In the genomic region with DNA sequence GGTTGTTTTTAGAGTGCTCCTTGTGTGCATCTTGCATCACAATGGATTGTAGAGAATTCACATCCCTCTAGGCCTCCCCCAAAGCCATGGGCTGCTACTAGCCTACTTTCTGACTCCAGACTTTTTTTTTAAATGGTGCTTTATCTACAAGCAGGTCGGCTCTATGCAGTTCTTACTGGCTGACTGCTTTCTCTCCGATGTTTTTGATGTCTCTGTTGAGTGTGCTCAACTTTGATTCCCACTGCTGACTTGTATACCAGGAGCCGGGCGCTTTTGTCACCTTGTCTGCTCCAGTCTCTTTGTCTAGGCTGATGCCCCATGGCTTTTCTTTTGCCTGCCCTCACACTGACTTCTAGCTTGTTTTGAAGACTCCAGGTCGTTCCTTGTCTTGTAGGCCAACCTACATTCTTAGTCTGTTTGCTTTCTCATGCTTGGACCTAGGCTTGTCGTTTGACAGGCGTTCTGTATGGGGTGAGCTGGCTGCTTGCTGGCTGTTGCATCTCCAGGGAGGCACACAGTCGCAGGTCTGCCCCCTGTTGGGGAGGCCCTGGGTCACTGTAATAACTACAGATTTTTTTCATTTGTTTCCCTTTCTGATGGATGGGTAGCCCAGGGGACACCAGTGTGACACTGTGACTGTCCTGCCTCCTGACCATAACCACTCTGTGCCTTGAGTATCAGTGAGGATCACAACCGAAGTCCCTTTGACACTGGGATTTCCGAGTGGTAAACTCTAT, we compare ENCODE assay signal across 17 mouse cellular contexts. TPM values are rescaled to one million over a fixed set of nuclear protein-coding genes. Genes with fewer than 3 reads are reported as not detected.
DNase-seq lines count a peak whose midpoint lies in the region; ATAC-seq and TF ChIP-seq lines count a peak whose summit lies in the region.
"Had no signal": no experiment of that assay in that cellular context is flagged by ENCODE, and none has a peak within 500 bp of the region (broad histone marks: within the 10 kb centered on the region; RNA-seq: fewer than 3 reads in every experiment).

No protein-coding gene starts in this region.

- WGBS in cerebellum, adult 2 months, result 72% methylated on average over 10 of the region's 10 CpGs
- 51% methylated on average over 10 of the region's 10 CpGs for WGBS in forebrain, postnatal 0 days

- peaks cover 23% of the 10 kb centered on the region for H3K4me1 ChIP-seq in cerebellum, adult 2 months (ENCODE audit: control insufficient read depth, insufficient read depth, low read length)
- H3K4me1 ChIP-seq in forebrain, postnatal 0 days (ENCODE audit: insufficient read depth), result peaks cover 10% of the 10 kb centered on the region; the same call in 1 of the 2 replicates
- H3K4me1 ChIP-seq: liver, embryonic 15.5 days had no signal

- no peaks in the 10 kb centered on the region; the same call in 1 of the 2 replicates for H3K36me3 ChIP-seq in forebrain, postnatal 0 days (ENCODE audit: insufficient read depth)
- H3K36me3 ChIP-seq: heart, embryonic 13.5 days; liver, embryonic 15.5 days had no signal

- no peak for ATAC-seq in frontal cortex, adult (ENCODE audit: low TSS enrichment)
- no peak for ATAC-seq in forebrain, postnatal 0 days
- ATAC-seq: intestine, embryonic 16.5 days had no signal

- H3K27ac ChIP-seq in cerebellum, adult 2 months (ENCODE audit: insufficient read depth, low read length), result no peak overlapping the region
- no peak overlapping the region for H3K27ac ChIP-seq in forebrain, postnatal 0 days (ENCODE audit: low read depth, low read length)
- H3K27ac ChIP-seq: heart, embryonic 13.5 days; liver, embryonic 15.5 days had no signal

- H3K27me3 ChIP-seq in cerebellum, adult 2 months (ENCODE audit: control insufficient read depth, insufficient read depth, low read length), result no peaks in the 10 kb centered on the region
- no peaks in the 10 kb centered on the region for H3K27me3 ChIP-seq in forebrain, postnatal 0 days (ENCODE audit: insufficient read depth, low read length)
- H3K27me3 ChIP-seq: heart, embryonic 13.5 days; liver, embryonic 15.5 days had no signal

- H3K4me2 ChIP-seq in forebrain, postnatal 0 days (ENCODE audit: low read depth), result no peak overlapping the region
- H3K4me2 ChIP-seq: heart, embryonic 13.5 days; liver, embryonic 15.5 days had no signal

- H3K9me3 ChIP-seq in forebrain, postnatal 0 days (ENCODE audit: low read length), result no peaks in the 10 kb centered on the region
- H3K9me3 ChIP-seq: heart, embryonic 13.5 days; liver, embryonic 15.5 days had no signal

- TF ChIP-seq POLR2A in cerebellum, adult 2 months (IDR thresholded peaks at IDR 0.05; ENCODE audit: borderline replicate concordance, insufficient read depth, low read length), result no peak

- H3K4me3 ChIP-seq in cerebellum, adult 2 months (replicated peaks; ENCODE audit: insufficient read depth, low read depth, low read length), result no peak overlapping the region
- H3K4me3 ChIP-seq in forebrain, postnatal 0 days (ENCODE audit: low read depth, low read length), result no peak overlapping the region
- H3K4me3 ChIP-seq: heart, embryonic 13.5 days; liver, embryonic 15.5 days; megakaryocyte, embryonic 14.5 days had no signal

- DNase-seq in cerebellum, adult 2 months, result peak; percentile 22 to 31
- no peak for DNase-seq in cerebellum, postnatal 4 days (ENCODE audit: low spot score in 2 of 2)
- DNase-seq in kidney, postnatal 4 days, result peak; percentile 26 to 37
- no peak for DNase-seq in kidney, adult 11 months
- DNase-seq in thymus, postnatal 4 days, result peak; percentile 25
- DNase-seq in thymus, postnatal 0 days (ENCODE audit: low spot score), result no peak
- no peak for DNase-seq in forebrain, postnatal 0 days
- DNase-seq: spleen, adult 18-20 months had no signal

- TF ChIP-seq CTCF in cerebellum, adult 2 months (IDR thresholded peaks at IDR 0.05; ENCODE audit: borderline replicate concordance, insufficient read depth, low read depth, low read length), result no peak
- no peak; the same call in 1 of the 2 replicates for TF ChIP-seq CTCF in forebrain, postnatal 0 days (IDR thresholded peaks at IDR 0.05; ENCODE audit: low read depth)

- no peak overlapping the region for H3K9ac ChIP-seq in forebrain, postnatal 0 days
- H3K9ac ChIP-seq: heart, embryonic 13.5 days; liver, embryonic 15.5 days had no signal

RNA-seq across cellular contexts. Expression of a gene that starts 45.0 kb away (rescaled TPM):
- polyA plus RNA-seq in cerebellum, adult 2 months (2012; rRNA removed), result 0.41 and 0.86 TPM in 2 replicates
- 0.45 and 0.74 TPM in 2 replicates for polyA plus RNA-seq in thymus, postnatal 0 days (2015; fragmentation: Nextera tagmentation; extraction: Ambion mirVana)
- total RNA-seq in forebrain, postnatal 0 days (2014; rRNA removed), result 1.00 TPM in 1 of 2 replicates, not detected in the other
- polyA plus RNA-seq in forebrain, postnatal 0 days (2015; fragmentation: Nextera tagmentation; extraction: Ambion mirVana), result 0.14 TPM in 1 of 2 replicates, not detected in the other
- total RNA-seq: monocyte, adult 5-6 weeks had no signal
- polyA plus RNA-seq: heart, embryonic 13.5 days; hindbrain, embryonic 11.5 days; intestine, embryonic 16.5 days; liver, embryonic 15.5 days; neural tube, embryonic 14.5 days; testis, adult 2 months had no signal

Comparison
In these comparisons a context has a peak if more than half of its experiments do, and no peak if none do; other contexts are left out.
1. DNase-seq: peak in cerebellum, adult 2 months (2 of 2), kidney, postnatal 4 days (2 of 2) and thymus, postnatal 4 days (single experiment); none in cerebellum, postnatal 4 days (0 of 2), kidney, adult 11 months (single experiment), thymus, postnatal 0 days (single experiment) and forebrain, postnatal 0 days (single experiment).